Mouse (Mus musculus): ENCODE measurements around the gene Nap1l5.

GRCm38 (mm10) chr6:58904551-58904950 lies 2.3 kb downstream of the Nap1l5 start:
- TF ChIP-seq POLR2A (IDR thresholded peaks at IDR 0.05; ENCODE audit: control insufficient read depth, low read depth, low read length) (no peak), CTCF (IDR thresholded peaks at IDR 0.05; ENCODE audit: control insufficient read depth, insufficient read depth, insufficient replicate concordance, low read depth, low read length) (no peak)

Data from testis, adult 2 months (tissue).